Mouse (Mus musculus): ENCODE measurements at regions not wholly inside any gene's neighbourhood (a gene's known extent, or its start where the extent isn't known, plus 50 kb on each side); places are given as distances from the start of the nearest gene placed in this dataset.

DNA sequence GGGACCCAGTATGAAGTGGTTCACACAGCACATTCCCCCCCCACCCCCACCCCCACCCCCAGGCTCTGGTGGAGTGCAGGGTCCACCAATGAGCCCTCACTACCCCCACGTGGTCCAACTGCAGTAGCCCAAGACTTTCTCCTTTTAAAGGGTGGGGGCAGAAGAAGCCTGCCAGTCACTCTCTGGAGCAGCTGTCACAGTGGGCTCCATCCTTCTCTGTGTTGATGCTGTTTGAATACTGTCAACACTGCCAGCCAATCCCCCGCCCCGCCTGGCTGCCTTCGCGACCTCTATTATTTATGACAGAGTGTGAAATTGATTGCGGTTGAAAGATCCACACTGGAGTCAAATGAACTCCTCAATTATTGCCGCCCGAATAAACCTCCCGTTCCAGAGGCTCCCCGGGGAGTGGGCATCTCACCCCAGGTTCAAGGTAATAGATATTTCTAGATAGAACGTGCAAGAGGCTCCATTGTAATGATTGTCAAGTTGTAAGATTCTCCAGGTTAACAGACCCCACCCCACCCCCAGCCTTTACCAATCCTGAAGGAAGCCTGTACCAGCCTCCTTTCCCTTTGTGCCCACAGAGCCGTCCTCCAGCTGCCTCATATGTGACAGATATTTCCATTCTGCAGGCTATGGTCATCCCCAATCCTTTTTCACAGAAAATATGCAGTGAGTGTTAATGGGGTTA is 181.7 kb upstream of the Kdm8 start:
- no peak for TF ChIP-seq CTCF (IDR thresholded peaks at IDR 0.05; ENCODE audit: low read depth)
- no peak for TF ChIP-seq EP300 (optimal IDR thresholded peaks at IDR 0.05)
